Mouse (Mus musculus): ENCODE results near the gene Cdk15. TPM values are rescaled to one million over a fixed set of nuclear protein-coding genes. Genes with fewer than 3 reads are reported as not detected.

The Cdk15 gene
- total RNA-seq (2021) (not detected), polyA plus RNA-seq (2012; rRNA removed) (0.11 TPM in 1 of 2 replicates, not detected in the other)
- long read RNA-seq = 0 reads

- DNase-seq = peak; percentile 71
These were observed at the start of gene Cdk15 for GRCm38 (mm10) chr1:59256751-59257231. Cdk15 (plus strand) TSS chr1:59256906.

- no peak for DNase-seq
These were observed 48.4 kb upstream of the Cdk15 start for GRCm38 (mm10) chr1:59208331-59208730.

- DNase-seq = no peak
These were observed 45.1 kb upstream of the Cdk15 start for GRCm38 (mm10) chr1:59211651-59212050.

- no peak for DNase-seq
These were observed 44.5 kb upstream of the Cdk15 start for GRCm38 (mm10) chr1:59212076-59212779.

- DNase-seq = no peak
These were observed 43.8 kb upstream of the Cdk15 start for GRCm38 (mm10) chr1:59212951-59213350.

DNA sequence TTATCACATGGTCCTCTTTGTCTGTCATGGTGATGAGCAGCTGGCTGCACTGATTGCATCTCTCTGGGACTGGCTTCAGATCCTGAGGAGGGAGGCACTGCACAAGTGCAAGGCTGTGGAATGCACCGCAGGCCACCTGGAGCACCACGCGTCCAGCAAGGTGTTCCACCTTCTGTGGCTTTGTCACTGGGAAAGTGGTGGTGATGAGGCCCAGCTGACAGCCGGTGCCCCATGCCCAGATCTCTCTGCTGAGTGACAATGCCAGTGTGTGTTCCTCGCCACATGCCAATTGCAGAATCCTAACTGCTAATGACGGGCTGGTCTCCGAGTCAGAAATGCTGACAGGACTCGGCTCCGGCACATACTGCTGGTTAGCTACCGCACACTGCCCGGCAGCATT, 41.3 kb upstream of the Cdk15 start:
- DNase-seq = no peak

DNA sequence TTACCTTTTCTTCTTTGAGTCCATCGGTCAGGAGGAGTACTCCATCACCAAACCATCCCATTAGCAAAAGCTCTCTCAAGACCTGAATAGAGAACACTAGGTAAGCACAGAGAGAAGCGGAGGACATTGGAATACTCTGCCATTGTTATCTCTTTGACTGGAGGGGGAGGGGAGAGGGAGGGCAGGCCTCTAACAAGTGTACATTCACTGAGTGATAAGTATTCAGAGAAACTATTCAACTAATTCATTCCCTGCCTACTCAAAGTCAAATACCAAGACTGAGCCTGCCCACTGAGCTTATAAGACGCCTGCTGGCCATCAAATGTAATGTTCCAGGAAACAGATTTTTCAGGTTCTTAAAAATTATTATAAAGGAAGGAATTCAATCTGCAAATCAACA, 36.3 kb upstream of the Cdk15 start:
- no peak for DNase-seq

GRCm38 (mm10) chr1:59221591-59221990, 35.1 kb upstream of the Cdk15 start:
- DNase-seq = no peak

DNA sequence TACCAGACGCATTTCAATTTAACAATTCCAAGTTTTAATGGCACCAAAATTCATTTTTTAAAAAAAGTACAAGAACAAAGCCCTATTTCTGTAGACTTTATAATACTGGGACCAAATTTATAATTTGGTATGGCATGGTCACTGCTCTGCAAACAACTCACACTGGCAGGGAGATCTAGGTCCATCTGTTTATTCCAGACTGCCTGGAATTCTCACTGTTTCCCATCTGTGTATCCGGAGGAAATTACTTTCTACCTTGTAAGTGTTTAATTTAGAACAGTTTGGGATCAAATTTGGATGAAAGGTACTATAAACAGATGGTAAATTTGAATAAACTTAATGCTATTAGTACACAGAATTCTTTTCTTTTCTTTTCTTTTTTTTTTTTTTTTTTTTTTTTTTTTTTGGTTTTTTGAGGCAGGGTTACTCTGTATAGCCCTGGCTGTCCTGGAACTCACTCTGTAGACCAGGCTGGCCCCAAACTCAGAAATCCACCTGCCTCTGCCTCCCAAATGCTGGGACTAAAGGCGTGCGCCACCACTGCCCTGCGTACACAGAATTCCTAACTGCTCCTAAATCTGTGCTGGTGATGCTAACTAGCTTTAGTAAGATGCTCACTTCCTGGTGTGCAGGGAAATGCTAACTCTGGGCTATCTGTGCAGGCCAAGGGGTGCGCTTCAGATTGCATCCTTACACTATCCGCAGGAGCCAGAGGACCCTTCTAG, 34.4 kb upstream of the Cdk15 start:
- DNase-seq = no peak

GRCm38 (mm10) chr1:59228552-59228951, 28.2 kb upstream of the Cdk15 start:
- no peak for DNase-seq

- DNase-seq = no peak
These were observed 27.5 kb upstream of the Cdk15 start for GRCm38 (mm10) chr1:59229187-59229586.

- peak; percentile 99 for DNase-seq
These were observed 19.8 kb upstream of the Cdk15 start, which contains the start of gene Als2 for GRCm38 (mm10) chr1:59236856-59237441. Als2 (minus strand) TSS chr1:59237231.

GRCm38 (mm10) chr1:59237614-59238211, 19.0 kb upstream of the Cdk15 start:
- DNase-seq = peak; percentile 78

DNA sequence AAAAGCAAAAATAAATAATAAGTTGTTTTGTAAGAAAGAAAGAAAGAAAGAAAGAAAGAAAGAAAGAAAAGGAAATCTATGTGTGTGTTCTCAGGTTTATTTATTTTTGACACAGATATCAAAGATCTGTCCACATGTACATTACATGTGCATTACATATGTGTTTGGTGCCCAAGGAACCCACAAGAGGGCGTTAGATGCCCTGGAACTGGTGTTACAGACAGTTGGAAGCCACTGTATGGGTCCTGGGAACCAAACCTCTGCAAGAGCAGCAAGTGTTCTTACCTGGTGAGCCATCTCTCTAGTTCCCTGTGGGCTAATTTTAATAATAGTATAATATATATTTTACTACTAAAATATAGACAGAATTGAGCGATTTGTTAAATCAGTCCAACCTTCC, 12.9 kb upstream of the Cdk15 start:
- DNase-seq = no peak

- peak; percentile 60 for DNase-seq
These were observed 9.1 kb upstream of the Cdk15 start for GRCm38 (mm10) chr1:59247602-59248001.

DNA sequence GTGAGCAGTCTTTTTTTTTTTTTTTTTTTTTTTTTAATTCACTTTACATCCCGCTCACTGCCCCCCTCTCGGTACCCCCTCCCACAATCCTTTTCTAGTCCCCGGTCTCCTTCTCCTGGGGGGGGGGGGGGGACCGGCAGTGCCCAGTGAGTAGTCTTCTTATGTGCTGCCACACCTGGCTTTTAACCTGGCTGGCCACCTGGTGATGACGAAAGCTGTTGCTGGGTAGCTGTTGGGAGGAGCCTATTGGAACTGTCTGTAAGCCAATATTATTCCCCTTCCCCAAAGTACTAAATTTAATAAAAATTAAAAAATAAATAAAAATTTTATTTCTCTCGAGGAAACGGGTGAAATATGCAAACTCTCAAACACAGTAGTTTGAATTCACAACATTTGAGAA, 3.9 kb upstream of the Cdk15 start:
- DNase-seq = no peak

GRCm38 (mm10) chr1:59253301-59253909, 3.3 kb upstream of the Cdk15 start:
- DNase-seq = peak; percentile 10

DNA sequence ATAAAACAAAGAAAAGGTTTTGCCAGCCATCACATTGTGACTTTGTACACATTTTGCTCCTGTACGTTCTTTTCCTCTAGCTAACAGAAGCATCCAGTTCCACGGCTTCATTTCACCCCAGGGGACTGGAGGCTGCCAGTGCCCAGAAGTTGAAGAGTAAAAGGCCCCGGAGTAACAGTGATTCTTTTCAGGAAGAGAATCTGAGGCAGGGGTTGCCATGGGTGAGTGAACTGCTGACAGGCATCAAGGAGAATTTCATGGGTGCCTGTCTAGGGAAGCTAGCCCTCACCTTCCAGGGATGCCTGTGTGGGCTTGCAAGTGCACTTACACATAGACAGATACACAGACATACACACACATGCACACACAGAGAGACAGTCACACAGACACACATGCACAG, 1.0 kb downstream of the Cdk15 start:
- DNase-seq = no peak

DNA sequence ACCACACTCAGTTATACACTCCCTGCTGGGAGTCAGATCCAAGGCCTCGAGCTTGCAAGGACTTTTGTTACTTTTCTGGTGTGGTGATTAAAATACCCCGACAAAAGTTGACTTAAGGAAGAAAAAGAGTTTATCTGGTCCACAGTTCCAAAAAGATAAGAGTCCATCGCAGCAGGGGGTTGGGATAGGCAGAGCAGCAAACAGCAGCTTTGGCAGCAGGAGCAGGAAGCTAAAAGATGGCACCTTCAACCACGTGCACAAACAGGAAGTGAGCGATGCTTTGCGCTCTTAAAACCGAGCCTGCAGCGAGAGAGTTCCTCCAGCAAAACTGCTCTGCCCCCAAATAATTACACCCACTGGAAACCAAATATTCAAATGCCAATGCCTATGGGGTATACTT, 12.2 kb downstream of the Cdk15 start:
- DNase-seq = no peak

DNA sequence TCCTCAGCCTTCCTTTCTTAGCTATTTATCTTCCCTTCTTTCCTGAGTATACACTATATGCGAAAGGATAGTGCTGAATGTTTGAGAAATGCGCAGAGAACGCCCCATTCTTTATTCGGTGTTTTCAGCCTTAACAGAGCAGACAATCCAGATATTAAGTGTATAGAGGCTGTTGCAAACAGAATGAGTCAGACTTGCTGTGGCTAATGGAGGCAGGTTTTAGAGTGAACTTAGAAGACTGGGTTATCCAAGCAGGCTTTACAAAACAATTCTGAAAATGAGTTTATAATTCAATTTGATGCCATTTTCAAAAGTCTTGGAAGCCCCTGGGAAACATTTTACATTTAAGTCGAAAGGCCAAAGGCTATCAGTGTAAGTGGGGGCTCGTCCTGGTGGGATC, 12.8 kb downstream of the Cdk15 start:
- DNase-seq = no peak

DNA sequence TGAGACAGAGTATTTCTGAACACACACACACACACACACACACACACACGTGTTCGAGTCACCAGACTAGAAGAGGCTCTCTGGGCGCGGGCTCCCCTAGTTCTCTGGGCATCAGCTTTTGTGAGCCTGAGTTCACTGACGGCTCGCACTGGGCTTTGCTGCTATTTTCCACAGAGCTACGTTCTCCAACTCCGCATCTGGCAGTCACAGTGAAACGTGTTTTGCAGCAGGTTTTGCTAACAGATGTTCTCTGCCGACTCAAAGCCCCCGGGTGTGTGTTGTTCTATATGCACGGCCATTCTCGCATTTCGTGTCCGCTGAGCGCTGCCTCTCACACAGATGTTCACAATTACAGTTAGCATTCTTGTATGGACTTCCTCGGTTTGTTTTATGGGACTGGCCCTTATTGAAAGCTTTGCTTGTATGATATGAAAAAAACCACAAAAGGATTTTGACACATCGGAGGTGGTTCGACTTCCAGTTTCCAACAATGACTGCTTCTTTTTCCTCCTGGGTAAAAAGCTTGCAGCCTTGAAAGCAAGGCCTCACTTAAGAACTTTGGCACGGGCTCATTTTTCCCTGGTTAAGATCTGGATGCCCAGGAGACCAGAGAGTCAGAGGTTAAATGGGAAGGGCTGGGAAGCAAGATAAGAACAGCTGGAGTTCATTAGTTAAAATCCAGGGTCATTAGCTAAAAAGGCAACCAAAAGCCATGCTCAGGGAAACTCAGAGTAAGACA, 13.4 kb downstream of the Cdk15 start:
- peak; percentile 29 for DNase-seq

Data from adrenal gland, adult 2 months (tissue).